Mouse (Mus musculus): ENCODE data around the gene Ehf. TPM values are rescaled to one million over a fixed set of nuclear protein-coding genes. Genes with fewer than 3 reads are reported as not detected.

Gene Ehf
- polyA plus RNA-seq, 1 experiment = 0.04 TPM

- Histone ChIP-seq H3K27ac (ENCODE audit: insufficient read depth, low read length) (no peak overlapping the region), H3K4me1 (ENCODE audit: control insufficient read depth, insufficient read depth, low read length) (no peaks in the 10 kb centered on the region), H3K4me3 (ENCODE audit: insufficient read depth, low read length) (no peak overlapping the region)
- TF ChIP-seq POLR2A (IDR thresholded peaks at IDR 0.05; ENCODE audit: extremely low read depth, insufficient read depth, low read length) (no peak), CTCF (IDR thresholded peaks at IDR 0.05; ENCODE audit: extremely low read depth, insufficient read depth, low read length) (no peak)
These were observed 28.7 kb upstream of the Ehf start for GRCm38 (mm10) chr2:103331666-103332191.

GRCm38 (mm10) chr2:103328731-103329130 lies 25.7 kb upstream of the Ehf start:
- TF ChIP-seq CTCF (IDR thresholded peaks at IDR 0.05; ENCODE audit: extremely low read depth, insufficient read depth, low read length) (no peak), POLR2A (IDR thresholded peaks at IDR 0.05; ENCODE audit: extremely low read depth, insufficient read depth, low read length) (no peak)
- Histone ChIP-seq H3K27ac (ENCODE audit: insufficient read depth, low read length) (no peak overlapping the region), H3K4me1 (ENCODE audit: control insufficient read depth, insufficient read depth, low read length) (no peaks in the 10 kb centered on the region), H3K4me3 (ENCODE audit: insufficient read depth, low read length) (no peak overlapping the region)

GRCm38 (mm10) chr2:103325301-103326048 lies 22.4 kb upstream of the Ehf start:
- no peak overlapping the region for H3K4me3 ChIP-seq (ENCODE audit: insufficient read depth, low read length)
- no peaks in the 10 kb centered on the region for H3K4me1 ChIP-seq (ENCODE audit: control insufficient read depth, insufficient read depth, low read length)
- H3K27ac ChIP-seq (ENCODE audit: insufficient read depth, low read length) = no peak overlapping the region
- TF ChIP-seq CTCF (IDR thresholded peaks at IDR 0.05; ENCODE audit: extremely low read depth, insufficient read depth, low read length) (no peak), POLR2A (IDR thresholded peaks at IDR 0.05; ENCODE audit: extremely low read depth, insufficient read depth, low read length) (no peak)

GRCm38 (mm10) chr2:103324320-103324719 lies 21.2 kb upstream of the Ehf start:
- Histone ChIP-seq H3K27ac (ENCODE audit: insufficient read depth, low read length) (no peak overlapping the region), H3K4me1 (ENCODE audit: control insufficient read depth, insufficient read depth, low read length) (no peaks in the 10 kb centered on the region), H3K4me3 (ENCODE audit: insufficient read depth, low read length) (no peak overlapping the region)
- TF ChIP-seq CTCF (IDR thresholded peaks at IDR 0.05; ENCODE audit: extremely low read depth, insufficient read depth, low read length) (no peak), POLR2A (IDR thresholded peaks at IDR 0.05; ENCODE audit: extremely low read depth, insufficient read depth, low read length) (no peak)

GRCm38 (mm10) chr2:103322171-103322570 lies 19.1 kb upstream of the Ehf start:
- TF ChIP-seq POLR2A (IDR thresholded peaks at IDR 0.05; ENCODE audit: extremely low read depth, insufficient read depth, low read length) (no peak), CTCF (IDR thresholded peaks at IDR 0.05; ENCODE audit: extremely low read depth, insufficient read depth, low read length) (no peak)
- Histone ChIP-seq H3K27ac (ENCODE audit: insufficient read depth, low read length) (no peak overlapping the region), H3K4me3 (ENCODE audit: insufficient read depth, low read length) (no peak overlapping the region), H3K4me1 (ENCODE audit: control insufficient read depth, insufficient read depth, low read length) (no peaks in the 10 kb centered on the region)

GRCm38 (mm10) chr2:103321638-103322037 lies 18.6 kb upstream of the Ehf start:
- TF ChIP-seq POLR2A (IDR thresholded peaks at IDR 0.05; ENCODE audit: extremely low read depth, insufficient read depth, low read length) = no peak
- TF ChIP-seq CTCF (IDR thresholded peaks at IDR 0.05; ENCODE audit: extremely low read depth, insufficient read depth, low read length) = no peak
- Histone ChIP-seq H3K4me3 (ENCODE audit: insufficient read depth, low read length) (no peak overlapping the region), H3K27ac (ENCODE audit: insufficient read depth, low read length) (no peak overlapping the region), H3K4me1 (ENCODE audit: control insufficient read depth, insufficient read depth, low read length) (no peaks in the 10 kb centered on the region)

- Histone ChIP-seq H3K27ac (ENCODE audit: insufficient read depth, low read length) (no peak overlapping the region), H3K4me1 (ENCODE audit: control insufficient read depth, insufficient read depth, low read length) (no peaks in the 10 kb centered on the region), H3K4me3 (ENCODE audit: insufficient read depth, low read length) (no peak overlapping the region)
- TF ChIP-seq CTCF (IDR thresholded peaks at IDR 0.05; ENCODE audit: extremely low read depth, insufficient read depth, low read length) (no peak), POLR2A (IDR thresholded peaks at IDR 0.05; ENCODE audit: extremely low read depth, insufficient read depth, low read length) (no peak)
These were observed 10.9 kb upstream of the Ehf start for GRCm38 (mm10) chr2:103314002-103314401.

GRCm38 (mm10) chr2:103312640-103313039 lies 9.6 kb upstream of the Ehf start:
- TF ChIP-seq POLR2A (IDR thresholded peaks at IDR 0.05; ENCODE audit: extremely low read depth, insufficient read depth, low read length) (no peak), CTCF (IDR thresholded peaks at IDR 0.05; ENCODE audit: extremely low read depth, insufficient read depth, low read length) (no peak)
- Histone ChIP-seq H3K4me3 (ENCODE audit: insufficient read depth, low read length) (no peak overlapping the region), H3K4me1 (ENCODE audit: control insufficient read depth, insufficient read depth, low read length) (no peaks in the 10 kb centered on the region), H3K27ac (ENCODE audit: insufficient read depth, low read length) (no peak overlapping the region)

GRCm38 (mm10) chr2:103310663-103311062 lies 7.6 kb upstream of the Ehf start:
- Histone ChIP-seq H3K4me3 (ENCODE audit: insufficient read depth, low read length) (no peak overlapping the region), H3K4me1 (ENCODE audit: control insufficient read depth, insufficient read depth, low read length) (no peaks in the 10 kb centered on the region), H3K27ac (ENCODE audit: insufficient read depth, low read length) (no peak overlapping the region)
- no peak for TF ChIP-seq CTCF (IDR thresholded peaks at IDR 0.05; ENCODE audit: extremely low read depth, insufficient read depth, low read length)
- TF ChIP-seq POLR2A (IDR thresholded peaks at IDR 0.05; ENCODE audit: extremely low read depth, insufficient read depth, low read length) = no peak

GRCm38 (mm10) chr2:103306686-103307085 lies 3.6 kb upstream of the Ehf start:
- H3K4me1 ChIP-seq (ENCODE audit: control insufficient read depth, insufficient read depth, low read length) = no peaks in the 10 kb centered on the region
- TF ChIP-seq CTCF (IDR thresholded peaks at IDR 0.05; ENCODE audit: extremely low read depth, insufficient read depth, low read length) (no peak), POLR2A (IDR thresholded peaks at IDR 0.05; ENCODE audit: extremely low read depth, insufficient read depth, low read length) (no peak)
- H3K4me3 ChIP-seq (ENCODE audit: insufficient read depth, low read length) = no peak overlapping the region
- H3K27ac ChIP-seq (ENCODE audit: insufficient read depth, low read length) = no peak overlapping the region

Data from cortical plate, adult 2 months (tissue).